Mouse (Mus musculus): ENCODE measurements around the gene Brd3.
"Not testable (repeated sequence)": the region's sequence is repeated elsewhere in the genome, so short reads cannot be mapped to it uniquely, and the experiment has no call there.

The Brd3 gene

DNA sequence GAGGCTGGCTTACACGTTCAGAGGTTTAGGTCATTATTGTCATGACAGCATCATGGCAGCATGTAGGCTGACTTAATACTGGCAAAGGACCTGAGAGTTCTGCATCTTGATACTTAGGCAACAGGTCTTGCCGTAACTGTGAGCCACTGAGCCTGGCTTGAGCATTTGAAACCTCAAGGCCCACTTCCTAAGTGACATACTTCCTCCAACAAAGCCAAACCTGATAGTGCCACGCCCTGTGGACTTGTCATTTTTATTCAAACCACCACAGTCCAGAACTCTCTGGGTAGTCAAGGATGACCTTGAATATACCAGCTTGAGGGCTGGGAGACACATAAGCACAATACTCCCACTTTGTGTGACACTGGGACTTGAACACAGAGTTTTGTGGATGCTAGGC lies 5.4 kb upstream of the Brd3 start:
- no peak for DNase-seq (ENCODE audit: low read depth, low spot score)

DNA sequence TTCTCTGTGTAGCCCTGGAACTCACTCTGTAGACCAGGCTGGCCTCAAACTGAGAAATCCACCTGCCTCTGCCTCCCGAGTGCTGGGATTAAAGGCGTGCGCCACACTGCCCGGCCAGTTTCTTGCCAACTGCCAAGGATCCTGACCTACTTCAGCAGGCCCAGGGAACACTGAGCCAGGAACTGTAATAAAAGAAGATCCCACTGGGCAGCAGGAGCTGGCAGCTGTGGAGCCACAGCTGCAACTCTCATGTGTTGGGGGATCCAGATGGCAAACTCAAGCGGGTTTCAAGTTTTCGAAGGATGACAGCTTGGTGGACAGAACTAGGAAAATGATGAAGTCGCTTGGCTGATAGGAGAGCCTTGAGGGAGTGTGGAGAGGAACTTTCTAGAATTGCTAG lies 3.2 kb upstream of the Brd3 start:
- no peak for DNase-seq (ENCODE audit: low read depth, low spot score)

DNA sequence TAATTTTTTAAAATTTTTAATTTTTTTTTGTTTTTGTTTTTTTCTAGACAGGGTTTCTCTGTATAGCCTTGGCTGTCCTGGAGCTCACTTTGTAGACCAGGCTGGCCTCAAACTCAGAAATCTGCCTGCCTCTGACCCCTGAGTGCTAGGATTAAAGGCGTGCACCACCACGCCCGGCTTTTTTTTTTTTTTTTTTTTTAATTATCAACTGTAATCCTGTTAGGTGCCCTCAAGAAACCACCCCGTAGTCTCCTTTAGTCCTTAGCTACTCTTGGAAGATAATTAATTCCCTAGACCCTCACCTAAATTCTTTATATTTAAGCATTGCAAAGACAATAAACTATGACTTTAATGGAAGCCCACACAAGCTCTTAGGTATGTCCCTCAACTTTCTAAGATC lies 804 bp downstream of the Brd3 start:
- DNase-seq (ENCODE audit: low read depth, low spot score), result not testable (repeated sequence)

DNA sequence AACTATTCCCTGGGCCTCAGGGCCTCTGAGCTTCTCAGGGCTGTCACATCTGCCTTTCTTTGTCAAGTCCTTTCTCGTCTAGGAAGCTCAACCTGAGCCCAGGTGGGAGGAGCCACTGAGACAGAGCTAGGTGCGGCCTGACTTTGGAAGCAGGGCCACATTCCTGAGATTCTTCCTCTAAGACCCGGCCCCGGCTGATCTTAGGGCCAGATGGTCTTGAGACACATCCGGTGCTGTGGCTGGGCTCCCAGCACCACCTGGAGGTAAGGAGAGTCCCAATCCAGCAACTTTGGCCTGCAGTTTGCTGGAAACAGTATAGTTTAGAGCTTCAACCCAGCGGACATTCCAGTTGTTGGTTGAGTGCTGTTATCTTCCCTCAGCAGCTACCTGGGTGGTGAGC lies 1.9 kb downstream of the Brd3 start:
- no peak for DNase-seq (ENCODE audit: low read depth, low spot score)

DNA sequence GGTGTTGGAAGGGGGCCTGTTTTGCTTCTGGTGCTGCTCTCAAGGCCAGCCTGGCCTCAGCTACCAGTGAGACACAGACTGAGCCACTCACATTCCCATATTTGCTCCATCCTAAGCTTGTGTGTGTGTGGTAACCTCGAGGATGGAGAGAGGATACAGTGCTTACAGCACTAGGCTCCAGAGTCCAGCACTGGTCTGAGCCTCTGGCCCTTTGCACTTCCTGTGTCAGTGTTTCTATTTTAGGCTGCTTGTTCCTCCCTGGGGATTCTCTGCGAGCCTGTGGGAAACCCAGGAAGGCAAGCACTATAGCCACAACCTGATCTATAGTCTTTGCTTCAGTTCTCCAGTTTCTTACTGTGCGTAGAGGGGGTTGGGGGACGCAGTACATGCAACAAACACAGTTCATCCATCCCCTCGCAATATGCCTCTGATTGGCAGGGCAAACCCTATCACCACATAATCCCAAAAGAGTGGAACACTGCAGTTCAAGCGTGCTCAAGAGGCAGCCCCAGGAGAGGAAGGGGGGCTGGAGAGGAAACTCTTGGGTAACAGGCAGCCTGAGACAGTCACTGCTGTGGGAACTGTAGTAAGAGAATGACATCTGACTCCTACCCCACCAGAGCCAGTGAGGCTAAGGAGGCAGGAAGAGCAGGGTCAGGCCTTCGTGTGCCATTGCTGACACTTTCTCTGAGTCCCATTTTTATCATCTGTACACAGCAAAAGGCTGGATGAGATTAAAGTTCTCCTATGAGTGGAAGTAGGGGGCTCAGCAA lies 3.2 kb downstream of the Brd3 start:
- no peak for DNase-seq (ENCODE audit: low read depth, low spot score)

DNA sequence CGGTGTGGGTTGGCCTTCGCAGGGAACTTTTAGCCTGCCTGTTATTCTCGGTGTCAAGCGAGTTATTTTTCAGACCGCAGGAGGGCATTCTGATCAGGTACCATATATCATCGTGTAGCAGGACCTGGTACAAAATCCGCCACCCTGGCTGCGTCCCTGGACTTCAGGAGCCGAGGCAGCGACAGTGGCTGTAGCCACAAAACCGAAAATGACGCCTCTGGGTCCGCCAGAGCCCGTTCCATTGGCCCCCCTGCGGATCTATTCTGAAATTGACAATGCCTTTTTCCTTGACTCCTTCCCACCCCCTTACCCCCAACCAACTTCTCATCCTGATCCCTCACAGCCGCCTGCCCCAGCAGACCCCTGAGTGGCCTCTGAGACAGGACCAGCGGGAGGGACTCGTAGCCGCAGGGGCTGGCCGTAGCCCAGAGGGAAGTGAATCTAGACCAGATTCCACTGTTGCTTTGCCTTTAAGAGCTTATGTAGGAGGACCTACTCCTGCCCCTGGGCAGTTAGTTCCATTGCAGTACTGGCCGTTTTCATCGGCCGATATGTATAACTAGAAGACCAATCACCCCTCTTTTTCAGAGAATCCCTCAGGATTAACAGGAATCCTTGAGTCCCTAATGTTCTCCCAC lies 11.0 kb downstream of the Brd3 start:
- DNase-seq (ENCODE audit: low read depth, low spot score), result no peak

DNA sequence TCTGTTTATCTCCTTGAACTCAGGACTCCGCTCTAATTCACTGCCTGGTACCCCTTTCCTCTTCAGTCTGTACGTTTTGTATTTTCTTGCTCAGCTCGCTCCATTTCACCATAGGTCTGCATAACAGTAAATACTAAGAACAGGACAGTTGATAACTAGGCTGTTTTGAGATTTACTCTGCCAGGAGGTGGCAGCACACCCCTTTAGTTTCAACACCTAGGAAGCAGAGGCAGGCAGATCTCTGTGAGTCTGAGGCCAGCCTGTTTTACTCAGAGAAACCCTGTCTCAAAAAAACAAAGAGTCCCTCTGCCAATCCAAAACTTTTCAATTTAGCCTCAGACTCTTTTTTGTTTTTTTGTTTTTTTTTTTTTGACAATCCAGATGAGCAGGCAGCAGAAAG lies 13.5 kb downstream of the Brd3 start:
- no peak for DNase-seq (ENCODE audit: low read depth, low spot score)

DNA sequence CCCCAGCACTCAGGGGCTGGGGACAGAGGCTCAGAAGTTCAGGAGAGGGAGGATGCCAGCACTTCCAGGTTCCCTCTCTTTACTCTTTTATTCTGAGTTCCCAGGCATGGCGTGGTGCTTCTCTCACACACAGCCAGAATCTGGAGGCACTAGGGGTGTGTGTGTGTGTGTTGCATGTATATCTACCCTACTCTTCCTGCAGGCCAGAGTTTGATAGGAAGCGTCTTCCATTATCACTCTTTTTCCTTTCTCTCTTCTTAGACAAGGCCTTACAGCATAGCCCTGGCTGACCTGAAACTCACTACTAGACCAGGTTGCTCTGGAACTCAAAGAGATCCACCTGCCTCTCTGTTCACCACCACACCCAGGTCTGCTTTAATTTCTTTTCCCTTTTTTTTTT lies 16.5 kb downstream of the Brd3 start:
- DNase-seq (ENCODE audit: low read depth, low spot score), result no peak

DNA sequence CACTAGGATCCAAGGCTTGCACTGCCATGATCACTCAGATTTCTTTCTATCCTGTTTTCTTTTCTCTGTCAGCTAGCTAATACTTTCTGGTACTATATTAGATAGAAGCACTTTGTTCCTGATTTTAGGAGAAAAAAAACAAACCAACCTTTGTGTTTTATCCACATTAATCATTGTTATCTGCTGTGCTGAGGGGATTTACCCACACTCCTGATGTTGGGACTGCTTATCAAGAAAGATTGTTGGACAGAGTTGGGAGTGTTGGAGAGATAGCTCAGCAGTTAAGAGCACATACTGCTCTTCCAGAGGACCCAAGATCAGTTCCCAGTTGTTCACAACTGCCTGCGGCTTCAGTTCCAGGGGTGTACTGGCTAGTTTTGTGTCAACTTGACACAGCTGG lies 19.1 kb downstream of the Brd3 start:
- no peak for DNase-seq (ENCODE audit: low read depth, low spot score)

DNA sequence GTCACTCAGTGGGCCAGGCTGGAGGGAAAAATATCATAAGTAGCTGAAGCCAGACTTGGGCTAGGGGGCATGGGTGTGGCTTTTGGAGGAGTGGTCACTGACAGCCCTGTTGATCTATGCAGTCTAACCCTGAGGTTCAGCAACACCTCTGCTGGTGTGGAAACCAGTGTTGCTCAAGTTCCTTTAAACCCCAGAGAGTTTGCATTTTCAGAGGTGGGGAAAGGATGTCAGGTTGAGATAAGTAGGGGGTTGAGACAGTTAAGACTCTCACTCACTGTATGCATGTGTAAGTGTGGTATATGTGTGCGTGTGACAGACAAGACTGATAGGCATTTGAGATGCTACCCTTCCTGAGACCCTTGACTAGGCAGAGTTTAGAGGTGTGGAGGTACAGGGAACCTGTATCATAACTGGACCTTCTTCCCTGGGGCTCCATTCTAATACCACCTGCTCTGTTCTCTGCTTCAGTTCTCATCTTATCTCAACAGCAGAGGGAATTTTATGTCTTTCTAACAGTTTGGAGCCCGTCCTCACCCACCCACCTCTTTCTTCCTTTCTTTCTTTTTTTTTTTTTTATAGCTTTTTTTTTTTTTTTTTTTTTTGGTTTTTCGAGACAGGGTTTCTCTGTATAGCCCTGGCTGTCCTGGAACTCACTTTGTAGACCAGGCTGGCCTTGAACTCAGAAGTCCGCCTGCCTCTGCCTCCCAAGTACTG lies 20.0 kb downstream of the Brd3 start:
- no peak for DNase-seq (ENCODE audit: low read depth, low spot score)

DNA sequence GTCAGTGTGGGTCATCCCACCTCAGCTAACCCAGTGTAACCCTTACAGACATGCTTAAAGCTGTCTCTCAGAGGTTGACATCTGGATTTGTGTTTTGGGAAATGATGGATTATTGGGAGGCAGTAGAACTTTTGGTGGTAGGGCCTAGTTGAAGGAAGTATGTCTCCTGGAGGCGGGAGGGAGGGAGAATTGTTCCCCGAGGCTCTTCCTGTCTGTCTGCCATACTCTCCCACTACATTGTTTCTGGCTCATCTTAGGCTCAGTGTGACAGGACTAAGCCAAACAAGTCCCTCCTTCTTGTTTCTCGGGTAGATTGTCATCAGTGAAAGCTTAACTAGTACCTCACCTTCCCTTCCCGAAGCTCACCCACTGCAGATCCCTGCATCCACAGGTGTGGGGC lies 20.7 kb downstream of the Brd3 start:
- no peak for DNase-seq (ENCODE audit: low read depth, low spot score)

DNA sequence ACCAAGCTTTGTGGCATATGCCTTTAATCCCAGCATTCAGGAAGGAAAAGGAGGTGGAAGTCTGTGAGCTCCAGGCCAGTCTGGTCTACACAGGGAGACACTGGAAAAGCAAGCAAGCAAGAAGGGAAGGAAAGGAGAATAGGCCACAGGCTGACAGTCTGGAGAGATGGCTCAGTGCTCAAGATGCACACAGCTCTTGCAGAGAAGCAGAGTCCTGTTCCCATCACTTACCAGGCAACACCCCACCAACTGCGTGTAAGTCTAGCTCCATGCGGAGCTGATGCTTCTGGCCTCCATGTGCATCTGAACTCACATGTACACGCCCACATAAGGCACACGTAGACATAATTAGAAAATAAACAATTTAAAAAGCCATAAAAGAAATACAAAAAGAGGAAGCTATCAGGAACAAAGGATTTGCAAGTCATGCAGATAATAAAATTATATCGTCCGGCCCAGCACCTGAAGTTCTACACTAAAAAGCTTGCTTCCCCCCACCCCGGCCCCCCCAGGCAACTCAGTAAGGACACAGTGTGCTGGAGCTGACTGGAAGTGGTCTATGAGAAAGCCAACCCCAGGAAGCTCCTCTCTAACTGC lies 25.1 kb downstream of the Brd3 start:
- no peak for DNase-seq (ENCODE audit: low read depth, low spot score)

DNA sequence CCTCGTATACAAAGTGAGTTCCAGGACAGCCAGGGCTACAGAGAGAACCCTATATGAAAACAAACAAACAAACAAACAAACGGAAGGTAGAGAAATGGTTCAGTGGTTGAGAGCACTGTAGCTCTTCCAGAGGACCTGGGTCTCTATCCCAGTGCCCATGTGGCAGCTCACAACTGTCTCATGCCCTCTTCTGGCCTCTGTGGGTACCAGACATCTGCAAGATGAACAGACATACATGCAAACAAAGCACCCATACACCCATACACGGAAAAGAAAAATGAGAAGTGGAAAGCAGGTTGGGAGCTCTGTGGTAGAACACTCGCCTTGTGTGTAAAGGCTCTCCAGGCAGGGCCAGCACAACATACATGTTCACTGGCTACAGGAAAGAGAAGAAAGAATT lies 27.1 kb downstream of the Brd3 start:
- DNase-seq (ENCODE audit: low read depth, low spot score), result no peak

DNA sequence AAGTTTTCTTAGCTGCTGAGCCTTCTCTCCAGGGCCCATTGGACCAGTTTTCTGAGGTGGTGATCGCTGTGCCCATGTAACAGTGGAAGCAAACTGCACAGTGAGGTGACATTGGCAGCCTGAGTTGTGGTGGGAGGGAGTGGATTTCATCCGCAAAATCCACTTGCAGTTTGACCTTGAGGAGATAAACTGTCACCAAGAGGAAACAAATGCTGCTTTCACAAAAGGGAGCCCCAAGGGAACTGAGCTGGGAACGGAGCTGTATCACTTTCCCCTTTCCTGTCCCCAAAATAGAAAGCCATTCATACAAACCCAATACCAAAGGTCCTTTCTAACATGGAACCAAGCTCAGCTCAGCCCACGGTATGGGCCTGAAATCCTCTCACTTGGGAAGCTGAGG lies 27.6 kb downstream of the Brd3 start:
- DNase-seq (ENCODE audit: low read depth, low spot score), result no peak

DNA sequence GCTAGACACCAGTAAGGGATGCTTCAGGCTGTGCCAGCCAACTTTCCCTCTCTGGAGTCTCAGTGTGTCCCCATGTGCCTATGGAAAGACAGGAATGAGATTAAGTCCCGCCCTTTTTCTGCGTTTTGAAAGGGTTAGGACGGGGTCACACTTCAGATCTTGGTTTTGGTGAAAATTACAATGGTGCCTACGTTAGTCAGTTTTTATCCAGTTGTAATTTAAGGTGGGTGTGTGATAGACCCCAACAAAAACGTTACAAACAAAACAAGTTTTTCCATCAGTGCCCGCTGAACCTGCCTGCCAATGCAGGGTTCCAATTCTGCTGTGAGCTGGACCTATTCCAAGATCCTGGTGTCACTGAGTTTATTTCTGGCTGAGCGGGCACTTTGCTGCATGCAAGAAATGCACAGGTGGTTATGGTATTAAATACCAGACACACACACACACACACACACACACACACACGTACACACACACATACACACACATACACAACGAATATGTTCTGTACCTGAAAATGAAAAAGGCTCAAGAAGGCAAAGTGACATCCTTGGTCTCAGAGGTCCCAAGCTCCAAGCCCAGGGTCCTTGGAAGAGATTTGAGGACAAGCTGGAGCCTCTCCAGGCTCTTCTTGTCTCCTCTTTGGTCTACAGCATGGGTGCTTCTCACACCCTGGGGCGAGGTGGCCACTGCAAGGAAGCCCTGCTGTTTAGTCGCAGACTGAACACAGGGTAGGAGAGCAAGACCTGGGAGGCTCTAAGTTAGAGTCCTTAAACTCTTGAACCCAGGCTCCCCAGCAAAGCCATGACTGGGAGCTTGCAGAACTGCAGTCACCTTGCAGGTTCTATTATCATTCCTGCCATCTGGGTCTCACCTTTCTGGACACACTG lies 30.9 kb downstream of the Brd3 start:
- DNase-seq (ENCODE audit: low read depth, low spot score), result no peak

DNA sequence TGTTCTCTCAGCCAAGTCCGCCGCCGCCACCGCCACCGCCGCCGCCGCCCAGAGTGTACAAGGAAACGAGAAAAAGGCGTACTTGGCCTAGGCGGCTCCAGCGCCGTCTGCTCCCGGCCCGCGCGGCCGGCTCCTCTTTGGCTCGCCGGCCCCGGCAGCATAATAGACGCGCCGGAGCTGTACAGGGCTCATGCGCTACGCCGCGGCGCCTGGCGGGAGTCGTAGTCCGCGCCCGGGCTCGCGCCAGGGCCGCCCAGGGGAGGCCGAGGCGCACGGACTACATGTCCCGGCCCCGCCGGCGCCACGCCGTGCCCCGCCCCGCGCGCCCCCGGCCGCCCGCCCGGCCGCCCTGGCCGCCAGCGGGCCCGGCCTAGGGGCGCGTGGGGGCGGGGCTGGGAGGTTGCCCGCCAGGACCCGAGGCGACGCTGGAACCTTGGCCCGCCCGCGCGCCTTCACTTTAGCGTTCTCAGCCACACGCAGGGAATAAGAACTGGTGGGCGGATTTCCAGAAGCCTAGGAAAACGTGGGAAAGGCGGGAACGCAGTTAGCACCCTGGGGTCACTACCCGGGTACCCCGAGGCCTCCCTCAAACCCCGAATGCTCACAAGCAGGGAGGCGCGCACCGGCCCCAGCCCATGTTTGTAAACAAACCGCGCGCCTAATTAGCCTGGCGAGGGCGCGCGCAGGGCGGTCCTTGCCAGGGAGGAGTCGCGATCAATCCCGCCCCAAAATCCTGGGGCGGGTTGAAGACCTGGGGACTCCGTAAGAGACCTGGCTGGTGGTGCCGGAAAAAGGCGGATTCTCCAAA lies 31.8 kb downstream of the Brd3 start:
- peak; percentile 82 for DNase-seq (ENCODE audit: low read depth, low spot score)

DNA sequence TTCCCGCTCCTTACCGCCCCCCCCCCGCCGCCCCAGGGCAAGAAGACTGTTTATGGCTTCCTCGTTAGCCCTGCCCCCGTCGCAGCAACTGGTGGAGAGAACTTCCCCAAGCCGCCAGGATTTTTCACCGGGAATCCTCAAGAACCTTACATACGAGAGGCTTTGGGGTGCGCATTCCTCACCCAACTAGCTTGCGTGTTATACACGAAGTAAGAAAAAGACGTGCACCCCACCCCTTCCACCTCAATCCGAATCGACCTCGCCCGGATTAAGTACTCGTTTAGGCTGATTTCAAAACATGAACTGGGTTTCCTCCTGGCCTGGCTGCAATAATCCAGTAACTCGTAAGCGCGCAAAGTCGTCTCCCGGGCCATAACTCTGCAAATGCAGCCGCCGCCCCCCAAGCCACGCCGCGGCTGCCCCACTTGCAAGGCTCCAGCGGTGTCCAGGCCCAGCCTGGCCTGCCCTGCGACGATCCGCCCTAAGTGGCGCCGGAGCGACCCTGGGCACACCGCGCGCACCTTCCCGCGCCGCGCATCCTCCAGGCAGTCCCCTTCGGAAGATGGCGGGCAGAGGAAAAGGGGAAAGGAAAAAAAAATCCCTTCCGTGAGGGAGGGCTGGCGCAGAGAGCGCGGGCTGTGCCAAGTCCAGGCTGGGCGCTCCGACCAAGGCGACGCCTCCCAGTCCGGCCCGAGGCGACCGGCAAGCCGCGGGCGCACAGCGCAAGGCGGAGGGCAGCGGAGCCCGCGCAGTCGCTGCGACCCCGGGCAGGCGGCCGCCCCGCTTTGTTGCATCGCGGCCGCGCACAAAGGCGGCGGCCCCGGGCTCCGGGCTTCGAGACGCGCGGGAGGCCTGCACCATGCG lies 32.6 kb downstream of the Brd3 start:
- peak; percentile 36 for DNase-seq (ENCODE audit: low read depth, low spot score)

DNA sequence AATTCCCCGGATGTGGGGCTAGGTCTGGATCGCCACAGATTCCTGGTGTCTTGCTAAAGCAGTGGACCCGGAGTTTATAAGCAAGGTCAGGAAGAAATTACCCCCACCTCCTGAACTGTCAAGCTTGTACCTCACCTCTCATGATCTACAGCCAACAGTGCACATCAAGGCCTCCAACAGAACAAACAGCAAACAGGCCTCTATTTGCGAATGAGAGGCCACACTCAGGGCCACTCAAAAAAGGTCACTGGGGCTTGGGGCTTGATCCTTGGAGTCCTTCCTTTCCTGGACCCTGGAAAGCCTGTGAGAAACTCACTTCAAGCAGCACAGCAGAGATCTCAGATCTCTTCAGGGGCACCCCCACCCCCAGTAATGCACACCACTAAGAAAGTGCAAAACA lies 33.6 kb downstream of the Brd3 start:
- DNase-seq (ENCODE audit: low read depth, low spot score), result no peak

DNA sequence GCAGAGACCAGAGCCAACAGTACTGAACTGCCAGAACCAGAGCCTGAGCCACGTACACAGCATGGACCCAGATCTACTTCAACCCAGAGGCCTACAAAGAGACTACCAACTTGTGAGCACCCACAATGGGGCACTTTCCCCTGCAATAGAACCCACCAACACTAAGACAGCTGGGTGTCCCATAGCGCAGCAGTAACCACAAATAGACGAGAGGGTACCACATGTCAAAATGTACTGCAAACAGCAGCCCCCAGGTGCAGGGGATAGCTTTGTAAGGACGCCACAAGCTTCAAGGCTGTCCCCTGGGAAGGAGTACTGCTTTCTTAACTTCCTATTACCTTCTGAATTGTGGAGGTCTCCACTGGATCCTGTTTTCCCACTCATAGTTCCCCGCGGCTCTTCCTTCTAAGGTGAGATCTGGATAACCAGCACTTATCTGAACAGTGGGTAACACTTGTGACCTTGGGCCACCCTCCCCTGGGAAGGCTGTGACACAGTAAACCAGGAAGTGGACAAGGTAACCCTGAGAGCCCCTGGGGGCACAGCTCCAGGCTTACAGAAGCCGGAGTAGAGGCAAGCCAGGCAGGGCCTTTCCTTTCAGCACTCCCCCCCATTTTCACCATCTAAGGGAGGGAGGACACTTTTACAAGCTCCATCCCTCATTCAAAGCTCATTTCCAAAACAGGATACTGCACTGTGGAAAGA lies 34.2 kb downstream of the Brd3 start:
- DNase-seq (ENCODE audit: low read depth, low spot score), result no peak
